Mouse (Mus musculus): Measurements from ENCODE around the gene Art1. TPM values are rescaled to one million over a fixed set of nuclear protein-coding genes. Genes with fewer than 3 reads are reported as not detected.

Art1 gene
- total RNA-seq (2023): under 1 TPM in 1 of 2 experiments, not detected in 1; 0.38 TPM

GRCm38 (mm10) chr7:102101487-102101886 is at the start of gene Art1:
Gene Art1, plus strand, starts transcription at chr7:102101743.

GRCm38 (mm10) chr7:102065046-102065891 is 36.3 kb upstream of the Art1 start, which contains the start of the genes Rnf121, Xndc1 and Xntrpc:
Gene Rnf121, minus strand, starts transcription at chr7:102065469.
Gene Xndc1, plus strand, starts transcription at chr7:102065511.
Gene Xntrpc, plus strand, starts transcription at chr7:102065713.

GRCm38 (mm10) chr7:102082816-102083215 is 18.7 kb upstream of the Art1 start, which contains the start of gene Trpc2:
Gene Trpc2, plus strand, starts transcription at chr7:102083116.

GRCm38 (mm10) chr7:102109171-102109570 is 7.6 kb downstream of the Art1 start, which contains the start of gene Art5:
Gene Art5, minus strand, starts transcription at chr7:102109489.

GRCm38 (mm10) chr7:102116579-102117331 is 15.2 kb downstream of the Art1 start, which contains the start of gene Chrna10:
Gene Chrna10, minus strand, starts transcription at chr7:102116828.

Other genes starting within 250 kb of the Art1 start
- gene Folr2, start 244.5 kb upstream of the Art1 start, total RNA-seq (2023): not detected
- 10 to 100 TPM; 36.0 to 56.9 TPM for gene Anapc15, start 238.0 kb upstream of the Art1 start, total RNA-seq (2023)
- not detected for gene Folr1, start 231.0 kb upstream of the Art1 start, total RNA-seq (2023)
- gene Lamtor1, start 195.8 kb upstream of the Art1 start, total RNA-seq (2023): 10 to 100 TPM; 64.2 to 67.1 TPM
- gene Tomt, start 195.4 kb upstream of the Art1 start, total RNA-seq (2023): not detected
- gene Lrrc51, start 167.8 kb upstream of the Art1 start, total RNA-seq (2023): 1 to 10 TPM; 1.5 to 2.1 TPM
- 100 to 1,000 TPM; 318 to 347 TPM for gene Numa1, start 167.6 kb upstream of the Art1 start, total RNA-seq (2023)
- 10 to 100 TPM; 13.5 to 15.8 TPM for gene Il18bp, start 83.1 kb upstream of the Art1 start, total RNA-seq (2023)
- gene Rnf121, start 36.3 kb upstream of the Art1 start, total RNA-seq (2023): 10 to 100 TPM; 35.6 to 39.4 TPM
- 10 to 100 TPM; 40.8 to 52.2 TPM for gene Xndc1, start 36.2 kb upstream of the Art1 start, total RNA-seq (2023)
- gene Xntrpc, start 36.0 kb upstream of the Art1 start, total RNA-seq (2023): 1 to 10 TPM; 7.6 to 7.9 TPM
- 1 to 10 TPM in 1 of 2 experiments, under 1 TPM in 1; 0.50 to 1.8 TPM for gene Trpc2, start 18.6 kb upstream of the Art1 start, total RNA-seq (2023)
- under 1 TPM; 0.61 to 0.77 TPM for gene Art5, start 7.7 kb downstream of the Art1 start, total RNA-seq (2023)
- not detected for gene Chrna10, start 15.1 kb downstream of the Art1 start, total RNA-seq (2023)
- gene Nup98, start 108.4 kb downstream of the Art1 start, total RNA-seq (2023): 100 to 1,000 TPM in 1 of 2 experiments, 10 to 100 TPM in 1; 92.0 to 102 TPM
- gene Pgap2, start 108.5 kb downstream of the Art1 start, total RNA-seq (2023): 10 to 100 TPM; 38.8 to 39.7 TPM
- gene Rhog, start 154.3 kb downstream of the Art1 start, total RNA-seq (2023): 100 to 1,000 TPM; 148 to 179 TPM
- gene Stim1, start 166.1 kb downstream of the Art1 start, total RNA-seq (2023): 100 to 1,000 TPM; 178 to 179 TPM